Mouse (Mus musculus) A20 (cell line): ENCODE measurements around the gene Acad8.

Experiments
- DNase-seq: peaks from one replicate; pipeline ENCODE4 v3.0.0-alpha.2; 2011; ENCODE audit warnings: low read depth, low spot score

The Acad8 gene

GRCm38 (mm10) chr9:26985090-26985613, 14.2 kb downstream of the Acad8 start:
- peak; percentile 22 for DNase-seq

- no peak for DNase-seq
Measured at GRCm38 (mm10) chr9:26978776-26979175, 20.6 kb downstream of the Acad8 start.

- no peak for DNase-seq
Measured at GRCm38 (mm10) chr9:26977754-26978153, 21.6 kb downstream of the Acad8 start.

- no peak for DNase-seq
Measured at GRCm38 (mm10) chr9:26947790-26948189, 51.6 kb downstream of the Acad8 start.

- DNase-seq = no peak
Measured at GRCm38 (mm10) chr9:26924146-26924545, 75.2 kb downstream of the Acad8 start.
